Mouse (Mus musculus): ENCODE measurements around the gene Vkorc1l1.
"Not testable (repeated sequence)": the region's sequence is repeated elsewhere in the genome, so short reads cannot be mapped to it uniquely, and the experiment has no call there.

- not testable (repeated sequence) for TF ChIP-seq POLR2A (IDR thresholded peaks at IDR 0.05; ENCODE audit: low read depth, low read length); CTCF (IDR thresholded peaks at IDR 0.05; ENCODE audit: extremely low read depth, insufficient read length, insufficient replicate concordance, low read depth, low read length)
Measured at GRCm38 (mm10) chr5:129915491-129915890, 26.3 kb upstream of the Vkorc1l1 start.

All from small intestine, adult 2 months (tissue).